Mouse (Mus musculus): ENCODE data around the gene Fam83f. TPM values are rescaled to one million over a fixed set of nuclear protein-coding genes. Genes with fewer than 3 reads are reported as not detected.

Fam83f gene
- total and polyA plus RNA-seq, 3 experiments: not detected

GRCm38 (mm10) chr15:80683151-80683550 lies 11.5 kb downstream of the Fam83f start:
- no peak overlapping the region for H3K9ac ChIP-seq (ENCODE audit: control insufficient read depth, low read depth, low read length, poor library complexity, severe bottlenecking)
- no peaks in the 10 kb centered on the region for H3K4me1 ChIP-seq (ENCODE audit: control insufficient read depth in 1 of 2, insufficient read depth in 2 of 2, low read length in 2 of 2)
- H3K4me3 ChIP-seq (ENCODE audit: control insufficient read depth in 1 of 2, insufficient read depth in 1 of 2, low read depth in 2 of 2, low read length in 2 of 2): no peak overlapping the region
- H3K79me2 ChIP-seq (ENCODE audit: control insufficient read depth, insufficient read depth, low read length, poor library complexity): no peaks in the 10 kb centered on the region
- DNase-seq (ENCODE audit: low read depth, low spot score): no peak
- H3K27me3 ChIP-seq (ENCODE audit: control insufficient read depth in 1 of 2, insufficient read depth in 2 of 2, low read length in 2 of 2): peaks cover 5 to 16% of the 10 kb centered on the region in 2 experiments
- no peak for TF ChIP-seq EP300 (IDR thresholded peaks at IDR 0.05; ENCODE audit: low read depth in 1 of 2, low read length in 2 of 2)
- no peak for TF ChIP-seq RCOR1 (IDR thresholded peaks at IDR 0.05; ENCODE audit: low read depth, low read length)
- TF ChIP-seq MEF2A (IDR thresholded peaks at IDR 0.05; ENCODE audit: extremely low read depth, insufficient replicate concordance, low read depth, low read length, poor library complexity, severe bottlenecking): no peak
- TF ChIP-seq HCFC1 (IDR thresholded peaks at IDR 0.05; ENCODE audit: low read depth, low read length): no peak
- TF ChIP-seq POLR2AphosphoS5 (IDR thresholded peaks at IDR 0.05; ENCODE audit: borderline replicate concordance, low read depth, low read length): no peak
- TF ChIP-seq MAX (IDR thresholded peaks at IDR 0.05; ENCODE audit: low read length): no peak
- no peak for TF ChIP-seq RAD21 (IDR thresholded peaks at IDR 0.05; ENCODE audit: low read depth, low read length)
- TF ChIP-seq E2F4 (IDR thresholded peaks at IDR 0.05; ENCODE audit: borderline replicate concordance, low read depth, low read length): no peak
- no peak for TF ChIP-seq CHD2 (IDR thresholded peaks at IDR 0.05; ENCODE audit: low read length)
- no peak for TF ChIP-seq MYB (IDR thresholded peaks at IDR 0.05; ENCODE audit: low read depth, low read length)
- TF ChIP-seq SMC3 (IDR thresholded peaks at IDR 0.05; ENCODE audit: low read depth, low read length): no peak
- H3K27ac ChIP-seq (ENCODE audit: control insufficient read depth, low read depth, low read length): no peak overlapping the region
- H3K9me3 ChIP-seq (replicated peaks; ENCODE audit: insufficient read depth, low read length): no peaks in the 10 kb centered on the region
- no peaks in the 10 kb centered on the region for H3K36me3 ChIP-seq (ENCODE audit: control insufficient read depth in 1 of 2, insufficient read depth in 2 of 2, low read length in 2 of 2)

GRCm38 (mm10) chr15:80683990-80684389 lies 12.3 kb downstream of the Fam83f start:
- H3K27ac ChIP-seq (ENCODE audit: control insufficient read depth, low read depth, low read length): no peak overlapping the region
- no peak overlapping the region for H3K4me3 ChIP-seq (ENCODE audit: control insufficient read depth in 1 of 2, insufficient read depth in 1 of 2, low read depth in 2 of 2, low read length in 2 of 2)
- no peak overlapping the region for H3K9ac ChIP-seq (ENCODE audit: control insufficient read depth, low read depth, low read length, poor library complexity, severe bottlenecking)
- H3K9me3 ChIP-seq (replicated peaks; ENCODE audit: insufficient read depth, low read length): no peaks in the 10 kb centered on the region
- peaks cover 0 to 2% of the 10 kb centered on the region in 2 experiments; a peak in 1 of 4 replicates for H3K4me1 ChIP-seq (ENCODE audit: control insufficient read depth in 1 of 2, insufficient read depth in 2 of 2, low read length in 2 of 2)
- TF ChIP-seq ZNF384 (IDR thresholded peaks at IDR 0.05; ENCODE audit: low read depth, low read length): no peak
- no peak for TF ChIP-seq SIN3A (IDR thresholded peaks at IDR 0.05; ENCODE audit: low read length)
- no peak for TF ChIP-seq POLR2AphosphoS2 (IDR thresholded peaks at IDR 0.05; ENCODE audit: low read length)
- no peak for TF ChIP-seq KAT2A (conservative IDR thresholded peaks at IDR 0.05; ENCODE audit: low read depth, low read length)
- no peak for TF ChIP-seq ELF1 (IDR thresholded peaks at IDR 0.05; ENCODE audit: low read depth, low read length)
- TF ChIP-seq MAX (IDR thresholded peaks at IDR 0.05; ENCODE audit: low read length): no peak
- no peak for TF ChIP-seq RCOR1 (IDR thresholded peaks at IDR 0.05; ENCODE audit: low read depth, low read length)
- TF ChIP-seq E2F4 (IDR thresholded peaks at IDR 0.05; ENCODE audit: borderline replicate concordance, low read depth, low read length): no peak
- TF ChIP-seq TAL1 (IDR thresholded peaks at IDR 0.05; ENCODE audit: low read length): no peak
- no peak for TF ChIP-seq RAD21 (IDR thresholded peaks at IDR 0.05; ENCODE audit: low read depth, low read length)
- no peak for TF ChIP-seq EP300 (IDR thresholded peaks at IDR 0.05; ENCODE audit: low read depth in 1 of 2, low read length in 2 of 2)
- no peak for TF ChIP-seq NELFE (IDR thresholded peaks at IDR 0.05; ENCODE audit: low read depth, low read length)
- no peak for DNase-seq (ENCODE audit: low read depth, low spot score)
- peaks cover 5 to 16% of the 10 kb centered on the region in 2 experiments for H3K27me3 ChIP-seq (ENCODE audit: control insufficient read depth in 1 of 2, insufficient read depth in 2 of 2, low read length in 2 of 2)
- no peaks in the 10 kb centered on the region for H3K79me2 ChIP-seq (ENCODE audit: control insufficient read depth, insufficient read depth, low read length, poor library complexity)
- peaks cover 0 to 4% of the 10 kb centered on the region in 2 experiments; a peak in 2 of 4 replicates for H3K36me3 ChIP-seq (ENCODE audit: control insufficient read depth in 1 of 2, insufficient read depth in 2 of 2, low read length in 2 of 2)

Measured in MEL (cell line).